Mouse (Mus musculus): ENCODE results near the gene 6030468B19Rik. TPM values are rescaled to one million over a fixed set of nuclear protein-coding genes. Genes with fewer than 3 reads are reported as not detected.

The 6030468B19Rik gene
- total and polyA plus RNA-seq, 3 experiments = 2.7 to 5.1 TPM; not detected in 1

DNA sequence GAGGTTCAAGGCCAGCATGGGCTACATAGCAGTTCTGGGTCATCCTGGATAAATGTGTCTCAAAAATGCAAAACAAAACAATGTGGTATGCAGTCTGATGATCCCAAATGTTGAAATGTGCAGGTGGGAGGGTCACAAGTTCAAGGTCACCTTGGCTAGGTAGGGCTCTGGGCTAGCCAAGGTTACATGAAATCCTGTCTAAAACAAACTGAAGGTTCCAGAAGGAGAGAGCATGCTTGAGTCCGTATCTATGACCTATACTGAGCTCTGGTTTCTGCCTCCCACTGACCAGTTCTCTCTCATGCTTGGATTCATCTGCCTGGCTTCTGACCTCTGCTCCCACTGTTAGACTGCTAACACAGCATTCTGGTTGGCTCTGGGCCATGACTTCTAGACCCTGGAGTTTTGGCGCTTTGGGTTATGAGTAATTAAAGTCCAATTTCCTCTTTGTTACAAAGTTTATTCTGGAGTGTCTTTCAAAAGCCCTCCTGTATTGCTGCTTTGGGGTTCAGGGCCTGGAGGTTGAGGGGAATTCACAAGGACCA lies 32.3 kb downstream of the 6030468B19Rik start:
- H3K4me3 ChIP-seq (ENCODE audit: control insufficient read depth in 1 of 2, insufficient read depth in 1 of 2, low read depth in 2 of 2, low read length in 2 of 2) = no peak overlapping the region
- TF ChIP-seq ZNF384 (IDR thresholded peaks at IDR 0.05; ENCODE audit: low read depth, low read length) (no peak), BHLHE40 (IDR thresholded peaks at IDR 0.05; ENCODE audit: borderline replicate concordance, low read depth, low read length) (no peak), EP300 (IDR thresholded peaks at IDR 0.05; ENCODE audit: low read depth in 1 of 2, low read length in 2 of 2) (no peak), TCF12 (IDR thresholded peaks at IDR 0.05; ENCODE audit: low read depth, low read length) (no peak), ZMIZ1 (IDR thresholded peaks at IDR 0.05; ENCODE audit: low read depth, low read length) (no peak), ZKSCAN1 (IDR thresholded peaks at IDR 0.05; ENCODE audit: low read depth, low read length) (no peak)
- H3K36me3 ChIP-seq (ENCODE audit: control insufficient read depth in 1 of 2, insufficient read depth in 2 of 2, low read length in 2 of 2) = peaks cover 0 to 34% of the 10 kb centered on the region in 2 experiments; a peak in 2 of 4 replicates
- no peak overlapping the region for H3K9ac ChIP-seq (ENCODE audit: control insufficient read depth, low read depth, low read length, poor library complexity, severe bottlenecking)
- no peaks in the 10 kb centered on the region for H3K27me3 ChIP-seq (ENCODE audit: control insufficient read depth in 1 of 2, insufficient read depth in 2 of 2, low read length in 2 of 2)
- DNase-seq (ENCODE audit: low read depth, low spot score) = peak; percentile 56
- H3K79me2 ChIP-seq (ENCODE audit: control insufficient read depth, insufficient read depth, low read length, poor library complexity) = peaks cover 9% of the 10 kb centered on the region
- H3K9me3 ChIP-seq (replicated peaks; ENCODE audit: insufficient read depth, low read length) = no peaks in the 10 kb centered on the region
- H3K27ac ChIP-seq (ENCODE audit: control insufficient read depth, low read depth, low read length) = peak overlapping the region; percentile 52
- H3K4me1 ChIP-seq (ENCODE audit: control insufficient read depth in 1 of 2, insufficient read depth in 2 of 2, low read length in 2 of 2) = peaks cover 19 to 59% of the 10 kb centered on the region in 2 experiments

DNA sequence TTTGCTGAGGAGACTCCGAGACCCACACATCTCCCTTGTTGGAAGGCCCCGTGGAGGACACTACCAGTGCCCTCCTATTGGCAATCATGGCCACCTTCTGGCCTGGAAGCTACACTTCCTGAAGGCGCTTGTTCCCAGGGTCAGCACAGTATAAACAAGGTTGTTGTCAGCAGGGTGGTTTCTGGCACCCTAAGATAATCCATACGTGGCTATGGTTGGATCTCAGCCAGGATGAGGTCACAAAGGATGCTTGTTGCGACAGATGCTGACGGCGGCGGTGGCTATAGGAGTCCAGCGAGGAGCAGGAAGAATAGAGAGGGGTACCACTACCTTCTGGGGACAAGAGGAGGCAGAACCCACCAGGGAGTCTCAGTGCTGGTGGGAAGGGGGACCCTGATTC lies 32.9 kb downstream of the 6030468B19Rik start:
- H3K27ac ChIP-seq (ENCODE audit: control insufficient read depth, low read depth, low read length) = peak overlapping the region; percentile 52
- H3K9me3 ChIP-seq (replicated peaks; ENCODE audit: insufficient read depth, low read length) = no peaks in the 10 kb centered on the region
- H3K4me3 ChIP-seq (ENCODE audit: control insufficient read depth in 1 of 2, insufficient read depth in 1 of 2, low read depth in 2 of 2, low read length in 2 of 2) = no peak overlapping the region
- no peaks in the 10 kb centered on the region for H3K27me3 ChIP-seq (ENCODE audit: control insufficient read depth in 1 of 2, insufficient read depth in 2 of 2, low read length in 2 of 2)
- peaks cover 19 to 59% of the 10 kb centered on the region in 2 experiments for H3K4me1 ChIP-seq (ENCODE audit: control insufficient read depth in 1 of 2, insufficient read depth in 2 of 2, low read length in 2 of 2)
- H3K9ac ChIP-seq (ENCODE audit: control insufficient read depth, low read depth, low read length, poor library complexity, severe bottlenecking) = no peak overlapping the region
- H3K36me3 ChIP-seq (ENCODE audit: control insufficient read depth in 1 of 2, insufficient read depth in 2 of 2, low read length in 2 of 2) = peaks cover 0 to 34% of the 10 kb centered on the region in 2 experiments; a peak in 2 of 4 replicates
- DNase-seq (ENCODE audit: low read depth, low spot score) = peak; percentile 85
- H3K79me2 ChIP-seq (ENCODE audit: control insufficient read depth, insufficient read depth, low read length, poor library complexity) = peaks cover 2% of the 10 kb centered on the region; the same call in 1 of the 2 replicates
- peak; percentile 56; the same call in 1 of the 2 replicates for TF ChIP-seq HCFC1 (IDR thresholded peaks at IDR 0.05; ENCODE audit: low read depth, low read length)
- 0 out of 2 replicates have a peak, but pooled peaks have one; percentile 17 for TF ChIP-seq MYB (IDR thresholded peaks at IDR 0.05; ENCODE audit: low read depth, low read length)
- TF ChIP-seq RCOR1 (IDR thresholded peaks at IDR 0.05; ENCODE audit: low read depth, low read length) = peak; percentile 67
- TF ChIP-seq ZKSCAN1 (IDR thresholded peaks at IDR 0.05; ENCODE audit: low read depth, low read length) = no peak
- TF ChIP-seq JUND (IDR thresholded peaks at IDR 0.05; ENCODE audit: low read depth, low read length) = no peak
- TF ChIP-seq CTCF (IDR thresholded peaks at IDR 0.05 in 2 of 3, conservative IDR thresholded peaks at IDR 0.05 in 1 of 3; ENCODE audit: control insufficient read depth in 1 of 3, insufficient read depth in 1 of 3, low read depth in 2 of 3, low read length in 3 of 3, poor library complexity in 1 of 3, severe bottlenecking in 1 of 3) = no peak
- TF ChIP-seq TBP (IDR thresholded peaks at IDR 0.05; ENCODE audit: low read depth, low read length) = no peak
- no peak for TF ChIP-seq UBTF (IDR thresholded peaks at IDR 0.05; ENCODE audit: borderline replicate concordance, insufficient read depth, low read depth, low read length)
- peak; percentile 32; the same call in 1 of the 2 replicates for TF ChIP-seq KAT2A (conservative IDR thresholded peaks at IDR 0.05; ENCODE audit: low read depth, low read length)
- TF ChIP-seq POLR2A (IDR thresholded peaks at IDR 0.05; ENCODE audit: control insufficient read depth in 1 of 2, insufficient read depth in 1 of 2, low read depth in 1 of 2, low read length in 2 of 2, poor library complexity in 1 of 2) = no peak
- no peak for TF ChIP-seq E2F4 (IDR thresholded peaks at IDR 0.05; ENCODE audit: borderline replicate concordance, low read depth, low read length)
- peak; percentile 78 to 82 for TF ChIP-seq EP300 (IDR thresholded peaks at IDR 0.05; ENCODE audit: low read depth in 1 of 2, low read length in 2 of 2)
- no peak for TF ChIP-seq RAD21 (IDR thresholded peaks at IDR 0.05; ENCODE audit: low read depth, low read length)
- TF ChIP-seq CHD1 (IDR thresholded peaks at IDR 0.05; ENCODE audit: low read depth, low read length) = no peak
- TF ChIP-seq POLR2AphosphoS5 (IDR thresholded peaks at IDR 0.05; ENCODE audit: borderline replicate concordance, low read depth, low read length) = no peak
- TF ChIP-seq USF1 (IDR thresholded peaks at IDR 0.05; ENCODE audit: low read depth, low read length) = no peak
- 0 out of 2 replicates have a peak, but pooled peaks have one; percentile 22 for TF ChIP-seq NELFE (IDR thresholded peaks at IDR 0.05; ENCODE audit: low read depth, low read length)
- no peak for TF ChIP-seq SMC3 (IDR thresholded peaks at IDR 0.05; ENCODE audit: low read depth, low read length)
- TF ChIP-seq TCF12 (IDR thresholded peaks at IDR 0.05; ENCODE audit: low read depth, low read length) = peak; percentile 85
- TF ChIP-seq CHD2 (IDR thresholded peaks at IDR 0.05; ENCODE audit: low read length) = no peak
- TF ChIP-seq SIN3A (IDR thresholded peaks at IDR 0.05; ENCODE audit: low read length) = peak; percentile 79
- 0 out of 2 replicates have a peak, but pooled peaks have one; percentile 44 for TF ChIP-seq MYC (IDR thresholded peaks at IDR 0.05; ENCODE audit: low read depth, low read length)
- peak; percentile 95 for TF ChIP-seq ETS1 (IDR thresholded peaks at IDR 0.05; ENCODE audit: low read depth, low read length)
- TF ChIP-seq ZNF384 (IDR thresholded peaks at IDR 0.05; ENCODE audit: low read depth, low read length) = no peak
- TF ChIP-seq MAX (IDR thresholded peaks at IDR 0.05; ENCODE audit: low read length) = no peak
- TF ChIP-seq NRF1 (IDR thresholded peaks at IDR 0.05; ENCODE audit: insufficient read depth, low read depth, low read length, poor library complexity, severe bottlenecking) = no peak
- TF ChIP-seq POLR2AphosphoS2 (IDR thresholded peaks at IDR 0.05; ENCODE audit: low read length) = 0 out of 2 replicates have a peak, but pooled peaks have one; percentile 32
- 0 out of 2 replicates have a peak, but pooled peaks have one; percentile 47 for TF ChIP-seq MAZ (IDR thresholded peaks at IDR 0.05; ENCODE audit: low read depth, low read length)
- no peak for TF ChIP-seq ZMIZ1 (IDR thresholded peaks at IDR 0.05; ENCODE audit: low read depth, low read length)

All from MEL (cell line).